Mouse (Mus musculus): ENCODE data around the gene Amy2a2. TPM values are rescaled to one million over a fixed set of nuclear protein-coding genes. Genes with fewer than 3 reads are reported as not detected.

The Amy2a2 gene
- not detected for polyA plus RNA-seq (2014; fragmentation: Illumina TruSeq; extraction: RNeasy Lipid Tissue Mini Kit (QIAGEN cat#74804); ENCODE audit: insufficient read depth, low read depth, low replicate concordance)

GRCm38 (mm10) chr3:113356558-113356957 lies at the start of gene Amy2a2:
Gene Amy2a2 (minus strand): TSS chr3:113356658.

GRCm38 (mm10) chr3:113323952-113324351 lies 32.5 kb downstream of the Amy2a2 start, which contains the start of gene Amy2a3:
Gene Amy2a3 (minus strand): TSS chr3:113324052.

Other genes starting within 250 kb of the Amy2a2 start
- gene Amy2a5, start 97.8 kb downstream of the Amy2a2 start, polyA plus RNA-seq (2014; fragmentation: Illumina TruSeq; extraction: RNeasy Lipid Tissue Mini Kit (QIAGEN cat#74804); ENCODE audit: insufficient read depth, low read depth, low replicate concordance), result not detected
- not detected for gene Amy2a4, start 65.2 kb downstream of the Amy2a2 start, polyA plus RNA-seq (2014; fragmentation: Illumina TruSeq; extraction: RNeasy Lipid Tissue Mini Kit (QIAGEN cat#74804); ENCODE audit: insufficient read depth, low read depth, low replicate concordance)
- not detected for gene Amy2a3, start 32.6 kb downstream of the Amy2a2 start, polyA plus RNA-seq (2014; fragmentation: Illumina TruSeq; extraction: RNeasy Lipid Tissue Mini Kit (QIAGEN cat#74804); ENCODE audit: insufficient read depth, low read depth, low replicate concordance)
- gene Amy2a1, start 175.8 kb upstream of the Amy2a2 start, polyA plus RNA-seq (2014; fragmentation: Illumina TruSeq; extraction: RNeasy Lipid Tissue Mini Kit (QIAGEN cat#74804); ENCODE audit: insufficient read depth, low read depth, low replicate concordance), result not detected